Mouse (Mus musculus) thymus, postnatal 14 days (tissue): ENCODE measurements at regions not wholly inside any gene's neighbourhood (a gene's known extent, or its start where the extent isn't known, plus 50 kb on each side); places are given as distances from the start of the nearest gene placed in this dataset.

Experiments
- DNase-seq: peaks from one replicate; pipeline ENCODE4 v3.0.0; 2021

GRCm38 (mm10) chr15:72101730-72102129, 1732.6 kb upstream of the Gm6569 start:
- no peak for DNase-seq

GRCm38 (mm10) chr15:72105830-72106413, 1728.4 kb upstream of the Gm6569 start:
- no peak for DNase-seq

- DNase-seq, result no peak
Observed at GRCm38 (mm10) chr15:72110520-72110919, 1723.8 kb upstream of the Gm6569 start.

GRCm38 (mm10) chr15:72116772-72117171, 1717.6 kb upstream of the Gm6569 start:
- no peak for DNase-seq

GRCm38 (mm10) chr15:72134226-72134625, 1700.1 kb upstream of the Gm6569 start:
- DNase-seq, result no peak

GRCm38 (mm10) chr15:72135992-72136617, 1698.3 kb upstream of the Gm6569 start:
- DNase-seq, result no peak

GRCm38 (mm10) chr15:72140122-72140521, 1694.2 kb upstream of the Gm6569 start:
- DNase-seq, result no peak

- no peak for DNase-seq
Observed at GRCm38 (mm10) chr15:72150581-72150980, 1683.8 kb upstream of the Gm6569 start.

GRCm38 (mm10) chr15:72158505-72158904, 1675.9 kb upstream of the Gm6569 start:
- DNase-seq, result no peak

GRCm38 (mm10) chr15:72200861-72201260, 1633.5 kb upstream of the Gm6569 start:
- no peak for DNase-seq

GRCm38 (mm10) chr15:72201791-72202190, 1632.6 kb upstream of the Gm6569 start:
- DNase-seq, result no peak

- no peak for DNase-seq
Observed at GRCm38 (mm10) chr15:72205240-72205799, 1629.0 kb upstream of the Gm6569 start.

GRCm38 (mm10) chr15:72205950-72206349, 1628.4 kb upstream of the Gm6569 start:
- peak; percentile 17 for DNase-seq

- DNase-seq, result no peak
Observed at GRCm38 (mm10) chr15:72207589-72207988, 1626.8 kb upstream of the Gm6569 start.

GRCm38 (mm10) chr15:72208076-72208475, 1626.3 kb upstream of the Gm6569 start:
- DNase-seq, result no peak

- no peak for DNase-seq
Observed at GRCm38 (mm10) chr15:72208973-72209372, 1625.4 kb upstream of the Gm6569 start.

GRCm38 (mm10) chr15:72217731-72218130, 1616.6 kb upstream of the Gm6569 start:
- no peak for DNase-seq

GRCm38 (mm10) chr15:72219985-72220384, 1614.4 kb upstream of the Gm6569 start:
- DNase-seq, result no peak

- DNase-seq, result no peak
Observed at GRCm38 (mm10) chr15:72220786-72221185, 1613.6 kb upstream of the Gm6569 start.

- DNase-seq, result no peak
Observed at GRCm38 (mm10) chr15:72232355-72232754, 1602.0 kb upstream of the Gm6569 start.

GRCm38 (mm10) chr15:72264619-72265018, 1569.7 kb upstream of the Gm6569 start:
- no peak for DNase-seq

- no peak for DNase-seq
Observed at GRCm38 (mm10) chr15:72283846-72284245, 1550.5 kb upstream of the Gm6569 start.

GRCm38 (mm10) chr15:72296648-72297047, 1537.7 kb upstream of the Gm6569 start:
- DNase-seq, result no peak

GRCm38 (mm10) chr15:72312417-72312816, 1521.9 kb upstream of the Gm6569 start:
- no peak for DNase-seq

GRCm38 (mm10) chr15:72321528-72321927, 1512.8 kb upstream of the Gm6569 start:
- no peak for DNase-seq
